Mouse (Mus musculus) lung, postnatal 10 days (tissue): ENCODE results near the gene Nudt3.
A peak's percentile ranks its signal among the peaks of the same experiment; 100 is the strongest.
"Not testable (repeated sequence)": the region's sequence is repeated elsewhere in the genome, so short reads cannot be mapped to it uniquely, and the experiment has no call there.

ENCODE experiments used
- DNase-seq: peaks from one replicate; pipeline ENCODE4 v3.0.0; 2021

The Nudt3 gene

DNA sequence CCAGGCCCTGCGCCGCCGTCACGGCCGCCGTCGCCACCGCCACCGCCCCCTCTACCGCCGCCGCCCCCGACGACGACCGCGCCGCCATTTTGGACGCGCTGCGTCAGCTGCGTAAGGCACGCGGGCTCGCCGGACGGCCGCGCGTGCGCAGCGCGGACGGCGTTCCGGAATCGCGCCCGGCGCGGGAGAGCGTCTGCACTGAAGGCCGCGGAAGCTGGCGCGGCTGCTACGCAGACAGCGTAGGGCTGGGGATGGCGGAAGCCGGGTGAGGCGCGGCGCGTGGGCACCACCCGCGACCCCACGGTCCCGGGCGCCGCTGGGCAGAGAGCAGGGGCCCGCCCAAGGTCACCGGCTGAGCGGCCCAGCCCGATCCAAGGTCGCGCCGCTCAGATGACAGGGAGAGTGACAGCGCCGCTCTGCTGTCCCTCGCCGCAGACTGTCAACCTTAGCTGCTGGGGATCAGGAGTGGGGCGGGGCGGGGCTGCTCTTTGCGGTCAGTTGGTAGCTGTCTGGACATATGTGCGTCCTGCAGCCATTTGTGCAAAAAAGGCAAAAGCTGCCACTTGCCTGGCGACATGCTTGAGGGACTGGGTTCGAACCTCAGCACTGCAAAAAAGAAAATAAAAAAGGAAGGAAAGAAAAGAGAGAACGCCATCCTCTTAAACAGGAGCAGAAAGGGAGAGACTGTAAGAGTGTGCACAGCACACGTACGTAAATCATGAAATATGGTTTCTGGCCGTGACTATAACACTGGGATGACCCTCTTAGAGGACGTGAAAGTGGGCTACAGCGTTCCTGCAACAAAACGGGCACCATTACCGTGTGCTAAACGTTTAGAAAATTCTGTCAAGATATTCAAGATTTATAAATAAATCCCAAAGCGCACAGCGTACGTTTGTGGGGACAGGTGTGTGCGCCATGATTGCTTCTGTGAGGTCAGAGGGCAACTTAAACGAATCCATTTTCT is at the start of gene Nudt3:
Gene Nudt3 (minus strand): TSS at position 136 of the 967 bp plus-strand sequence.
- DNase-seq = peak; percentile 92

DNA sequence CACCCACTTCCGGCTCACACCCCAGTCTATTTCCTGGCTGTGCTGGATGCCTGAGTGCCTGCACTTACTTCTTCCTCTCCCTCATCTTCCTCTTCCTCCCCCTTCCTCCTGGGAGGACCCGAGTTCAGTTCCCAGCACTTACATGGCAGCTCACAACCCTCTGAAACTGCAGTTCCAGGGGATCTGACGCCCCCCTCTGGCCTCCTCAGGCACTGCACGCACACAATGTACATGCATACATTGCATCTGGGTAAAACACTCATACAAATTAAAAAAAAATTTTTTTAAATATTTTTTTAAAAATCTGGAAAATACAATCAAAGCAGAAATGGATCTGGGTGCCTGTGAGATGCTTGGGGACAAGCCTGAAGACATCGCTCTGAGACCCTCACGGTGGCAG is 48.4 kb upstream of the Nudt3 start:
- no peak for DNase-seq

DNA sequence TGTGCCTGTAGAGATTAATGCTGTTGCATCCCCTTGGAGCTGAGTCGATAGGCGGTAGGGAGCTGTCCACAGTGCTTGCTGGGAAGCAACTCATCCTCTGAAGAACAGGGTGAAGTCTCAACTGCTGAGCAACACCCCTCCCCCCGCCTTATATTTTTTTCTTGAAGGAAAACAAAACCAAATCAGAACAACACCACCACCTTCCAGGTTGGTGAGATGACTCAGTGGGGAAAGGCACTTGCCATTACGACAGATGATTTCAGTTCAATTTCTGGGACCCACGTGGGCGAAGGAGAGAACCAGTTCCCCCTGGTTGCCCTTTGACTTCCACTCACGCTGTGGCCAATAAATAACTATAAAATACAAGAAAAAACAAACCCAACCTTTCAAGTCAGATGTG is 35.5 kb upstream of the Nudt3 start:
- DNase-seq = no peak

DNA sequence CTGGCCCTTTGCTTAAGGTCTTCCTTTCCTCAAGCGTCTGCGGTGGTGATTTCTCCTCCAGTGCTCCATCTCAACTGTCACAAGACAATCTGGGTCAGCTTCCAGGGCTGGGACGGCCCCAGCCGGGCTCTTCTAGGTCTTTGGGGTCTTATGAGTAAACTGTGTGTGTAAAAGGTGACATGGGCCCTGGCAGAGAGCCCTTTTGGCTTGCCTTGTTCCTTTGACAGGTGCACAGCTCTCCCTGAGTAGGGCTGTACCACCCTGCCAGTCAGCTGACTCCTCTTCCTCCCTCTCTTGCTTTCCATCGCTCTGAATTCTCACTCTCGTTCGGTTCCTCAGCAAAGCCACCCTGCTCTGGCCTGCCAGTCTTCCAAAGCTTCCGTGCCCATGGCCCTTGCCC is 33.8 kb upstream of the Nudt3 start:
- no peak for DNase-seq

DNA sequence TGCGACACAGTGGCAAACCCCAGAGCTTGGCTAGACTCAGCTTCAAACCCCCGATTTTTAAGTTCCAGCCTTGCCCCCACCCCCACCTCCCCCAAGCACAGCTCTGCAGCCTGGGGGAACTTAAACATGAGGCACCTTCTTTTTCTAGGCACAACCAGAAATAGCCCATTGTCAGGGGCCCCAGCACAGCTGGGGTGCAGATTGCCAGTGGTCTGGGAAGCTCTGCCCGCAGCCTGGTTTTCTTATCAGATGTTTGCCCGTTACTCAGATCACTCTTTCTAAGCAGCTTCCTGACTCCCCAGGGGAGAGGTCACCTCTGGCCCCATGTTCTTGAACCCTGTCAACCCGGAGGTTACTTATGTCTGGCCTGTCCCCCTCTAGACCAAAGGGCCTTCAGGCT is 33.1 kb upstream of the Nudt3 start:
- DNase-seq = no peak

DNA sequence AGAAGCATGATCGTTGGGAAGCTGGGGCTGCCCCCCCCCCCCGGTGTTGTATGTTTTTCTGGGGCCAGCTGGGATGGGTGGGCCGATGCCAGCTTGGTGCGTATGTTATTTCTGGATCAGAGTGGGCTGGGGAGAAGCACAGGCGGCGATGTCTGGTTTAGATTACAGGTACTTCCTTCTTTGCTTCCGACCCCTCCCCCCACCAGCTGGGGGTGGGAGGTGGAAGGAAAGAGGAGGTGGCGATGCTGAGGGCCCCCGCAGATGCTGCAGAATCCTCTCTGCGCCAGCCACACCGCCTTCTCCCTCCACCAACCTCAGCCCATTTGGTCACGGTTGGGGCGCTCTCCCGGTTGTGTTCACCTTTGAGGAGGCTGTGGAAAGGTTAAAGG is 32.7 kb upstream of the Nudt3 start:
- DNase-seq = no peak

DNA sequence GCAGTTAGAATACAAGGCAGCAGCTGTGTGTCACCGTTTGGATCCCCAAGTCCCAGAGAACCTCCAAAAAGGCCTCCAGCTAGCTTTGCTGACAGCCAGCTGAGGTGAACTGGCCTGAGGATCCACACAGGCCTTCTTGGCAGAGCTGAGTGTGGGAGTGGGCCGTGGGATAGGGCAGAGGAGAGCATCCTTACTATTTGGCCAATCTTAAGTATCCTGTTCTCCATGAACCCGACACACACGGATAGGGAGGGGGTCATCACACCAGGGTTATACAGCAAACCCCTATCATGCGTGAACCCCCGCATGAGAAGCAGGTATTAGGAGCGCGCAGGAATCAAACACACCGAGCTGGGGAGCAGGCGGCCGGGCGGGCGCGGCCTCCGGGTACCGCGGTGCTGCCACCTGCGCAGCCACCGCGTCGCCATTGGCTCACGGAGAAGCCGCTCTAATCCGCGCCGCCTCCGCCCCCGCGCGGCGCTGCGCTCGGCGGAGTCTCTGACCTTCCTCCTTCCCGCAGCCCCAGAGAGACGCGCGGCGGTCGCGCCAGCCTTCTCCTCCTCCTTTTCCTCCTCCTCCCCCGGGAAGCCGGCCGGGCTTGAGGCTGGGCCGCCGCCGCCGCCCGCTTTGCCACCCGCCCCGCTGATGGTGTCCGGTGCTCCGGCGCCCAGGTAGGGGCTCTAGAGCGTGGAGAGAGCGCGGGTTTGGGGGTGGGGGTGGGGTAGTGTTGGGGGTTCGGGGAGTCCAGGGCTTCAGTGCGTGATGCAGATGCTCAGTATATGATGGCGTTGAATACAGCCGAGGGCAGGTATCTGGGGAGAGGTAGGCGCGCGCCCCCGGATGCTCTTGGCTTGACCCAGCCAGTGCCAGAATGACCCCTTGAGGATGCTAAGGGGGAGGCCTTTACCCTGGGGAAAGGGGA is 32.1 kb upstream of the Nudt3 start, which contains the start of gene Pacsin1:
Gene Pacsin1 (plus strand): TSS at position 421 of the 922 bp plus-strand sequence.
- no peak for DNase-seq

DNA sequence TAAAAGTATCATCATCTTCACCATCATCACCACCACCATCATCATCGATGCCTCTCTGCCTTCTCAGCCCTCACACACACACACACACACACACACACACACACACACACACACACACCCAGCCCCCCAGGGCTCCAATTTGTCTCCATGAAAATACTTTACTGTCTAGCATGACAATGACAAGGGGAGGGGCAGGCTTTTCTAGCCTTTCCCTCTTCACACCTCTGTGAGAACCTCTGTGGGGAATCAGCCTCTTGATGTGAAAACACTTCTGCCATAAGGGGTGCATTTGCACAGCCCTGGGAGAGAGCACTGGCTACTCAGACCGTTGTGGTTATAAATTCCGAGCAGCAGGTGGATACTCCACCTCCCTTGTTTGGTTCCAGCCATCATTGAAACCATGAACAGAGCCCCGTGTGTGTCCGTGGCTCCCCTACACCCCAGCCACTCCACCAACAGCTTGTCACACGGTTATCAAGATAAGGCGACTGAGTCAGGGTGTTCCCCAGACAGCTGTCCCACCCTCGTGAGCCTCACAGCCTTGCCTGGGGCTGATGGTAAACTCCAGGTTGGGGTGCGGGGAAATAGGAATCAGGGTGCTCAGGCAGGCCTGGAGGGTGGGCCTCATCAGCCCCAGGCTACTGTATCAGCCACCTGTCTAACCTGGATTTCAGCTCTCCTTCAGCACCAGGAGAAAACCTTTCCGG is 30.1 kb upstream of the Nudt3 start:
- DNase-seq = no peak

DNA sequence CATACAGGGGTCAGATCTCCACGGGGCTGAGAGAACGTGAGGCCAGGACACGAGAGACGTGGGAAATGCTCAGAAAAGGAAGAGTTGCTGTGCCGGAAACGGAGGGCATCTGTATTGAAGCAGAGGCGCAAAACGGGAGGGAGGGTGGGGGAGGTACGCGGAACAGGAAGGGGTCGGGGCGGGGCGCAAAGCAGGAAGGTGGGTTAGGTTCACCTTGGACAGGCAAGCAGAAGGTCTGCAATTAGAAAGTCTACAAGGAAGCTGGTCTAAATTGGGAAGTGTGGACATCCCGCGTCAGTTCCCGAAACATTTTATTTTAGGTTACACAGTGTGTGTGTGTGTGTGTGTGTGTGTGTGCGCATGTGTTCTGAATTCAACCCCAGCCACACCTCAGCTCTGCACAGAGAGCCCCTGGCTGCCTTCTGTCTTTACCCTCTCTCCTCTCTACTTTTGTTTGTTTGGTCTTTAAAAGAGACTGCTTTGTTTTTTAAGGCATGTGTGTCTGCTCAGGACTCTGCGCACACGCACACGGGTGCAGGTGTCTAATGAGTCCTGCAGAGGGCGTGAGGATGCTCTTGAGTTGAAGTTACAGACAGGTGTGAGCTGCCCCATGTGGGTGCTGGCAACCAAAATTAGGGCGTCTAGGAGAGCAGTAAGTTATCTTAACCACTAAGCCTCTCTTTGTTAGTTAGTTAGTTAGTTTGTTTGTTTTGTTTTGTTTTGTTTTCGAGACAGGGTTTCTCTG is 28.9 kb upstream of the Nudt3 start:
- DNase-seq = no peak

DNA sequence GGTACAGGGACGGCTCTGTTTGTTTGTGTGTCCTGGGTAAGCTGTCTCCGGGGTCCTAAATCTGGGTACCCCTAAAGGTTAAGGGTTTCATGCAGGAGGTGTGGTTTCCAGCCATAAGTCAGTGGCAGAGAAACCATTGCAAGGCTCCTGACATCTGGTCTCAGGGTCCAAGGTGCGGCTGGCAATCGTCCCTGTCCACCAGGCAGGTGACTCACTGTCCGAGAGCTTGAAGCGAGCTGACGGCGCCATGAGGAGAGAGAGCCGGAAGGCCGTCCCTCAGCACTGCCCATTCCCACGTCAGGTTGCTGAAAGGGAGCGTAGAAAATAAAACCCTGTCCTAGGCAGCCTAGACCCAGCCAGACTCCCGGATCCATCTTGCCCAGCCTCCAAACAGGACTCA is 27.3 kb upstream of the Nudt3 start:
- DNase-seq = no peak

DNA sequence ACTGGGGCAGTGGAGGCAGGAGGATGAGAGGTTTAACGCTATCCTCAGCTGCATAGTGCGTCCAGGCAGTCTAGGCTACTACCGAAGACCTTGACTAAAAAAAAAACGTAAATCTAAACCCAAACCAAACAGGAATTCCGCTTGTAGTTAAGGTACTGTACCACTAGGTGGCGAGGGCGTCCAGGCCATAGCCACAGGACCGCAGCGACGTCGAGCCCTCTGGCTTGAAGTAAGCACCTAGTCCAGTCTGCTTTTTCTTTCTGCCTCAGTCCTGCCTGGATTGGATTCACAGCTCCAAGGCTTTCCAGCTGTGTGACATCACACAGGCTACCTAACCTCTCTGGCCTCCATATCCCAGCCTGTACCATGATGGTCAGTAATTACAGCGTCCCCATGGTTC is 26.9 kb upstream of the Nudt3 start:
- peak; percentile 65 for DNase-seq

DNA sequence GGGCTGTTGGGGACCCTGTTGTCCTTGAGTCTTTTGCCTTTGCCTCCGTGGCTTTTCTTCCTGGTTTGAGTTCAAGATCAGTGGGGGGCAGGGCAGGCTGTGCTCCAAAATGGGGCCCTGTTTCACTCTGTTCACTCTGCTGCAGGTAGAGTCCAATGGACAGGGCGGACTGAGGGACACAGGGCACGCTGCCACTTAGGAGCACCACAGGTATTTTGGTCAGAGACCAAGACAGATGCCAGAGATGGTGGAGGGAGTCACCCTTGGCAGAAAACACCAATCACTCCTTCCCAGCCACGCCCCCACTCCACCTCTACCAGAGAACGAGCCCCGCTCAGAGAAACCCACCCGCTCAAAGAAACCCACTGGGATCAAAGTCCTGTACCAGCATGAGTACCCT is 22.5 kb upstream of the Nudt3 start:
- DNase-seq = no peak

DNA sequence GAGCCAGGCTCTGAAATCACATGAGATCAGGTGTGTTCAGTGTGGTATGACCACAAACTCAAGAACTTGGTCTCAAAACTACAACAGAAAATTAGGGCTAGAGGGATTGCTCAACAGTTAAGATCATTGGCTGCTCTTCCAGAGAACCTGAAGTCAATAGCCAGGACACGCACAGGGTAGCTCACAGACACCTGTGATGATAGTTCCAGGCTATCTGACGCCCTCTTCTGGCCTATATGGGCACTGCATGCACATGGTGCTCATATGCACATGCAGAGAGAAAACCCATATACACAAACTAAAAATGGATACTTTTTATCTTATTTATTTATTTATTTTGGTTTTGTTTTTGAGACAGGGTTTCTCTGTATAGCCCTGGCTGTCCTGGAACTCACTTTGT is 21.3 kb upstream of the Nudt3 start:
- no peak for DNase-seq

DNA sequence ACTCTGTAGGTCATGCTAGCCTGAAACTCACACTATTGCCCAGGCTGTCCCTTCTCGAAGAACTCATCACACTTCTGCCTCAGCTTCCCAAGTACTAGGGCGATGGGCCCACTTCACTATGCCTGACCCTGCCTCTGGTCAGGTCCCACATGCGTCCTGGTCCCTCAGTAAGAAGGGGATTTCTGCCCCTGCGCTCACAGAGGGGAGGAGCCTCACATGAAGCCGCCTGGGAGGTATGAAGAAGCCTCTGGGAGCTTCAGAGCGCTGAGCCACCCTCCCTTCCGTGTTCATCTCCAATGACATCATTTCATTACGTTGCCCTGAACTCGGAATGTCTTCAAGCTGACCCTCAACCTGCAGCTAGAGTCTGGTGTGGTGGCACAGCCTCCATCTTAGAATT is 20.5 kb upstream of the Nudt3 start:
- no peak for DNase-seq

DNA sequence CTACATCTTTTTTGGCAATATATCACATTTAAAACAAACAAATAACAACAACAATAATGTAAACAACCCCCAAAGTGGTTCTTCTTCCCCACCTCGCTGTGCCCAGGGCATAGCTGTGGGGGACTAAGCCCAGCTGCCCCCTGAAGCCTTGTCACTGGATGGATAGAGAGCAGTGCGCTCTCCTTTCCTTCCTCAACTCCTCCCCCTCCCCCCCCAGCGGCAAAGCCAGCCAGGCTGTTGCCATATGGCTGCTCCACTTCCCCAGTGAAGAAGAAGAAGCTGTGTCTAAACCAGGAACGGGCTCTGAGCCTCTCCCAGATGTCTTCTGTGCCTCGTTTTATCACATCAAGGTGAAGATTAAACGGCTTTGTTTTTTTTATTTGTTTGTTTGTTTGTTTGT is 19.8 kb upstream of the Nudt3 start:
- DNase-seq = peak; percentile 35

DNA sequence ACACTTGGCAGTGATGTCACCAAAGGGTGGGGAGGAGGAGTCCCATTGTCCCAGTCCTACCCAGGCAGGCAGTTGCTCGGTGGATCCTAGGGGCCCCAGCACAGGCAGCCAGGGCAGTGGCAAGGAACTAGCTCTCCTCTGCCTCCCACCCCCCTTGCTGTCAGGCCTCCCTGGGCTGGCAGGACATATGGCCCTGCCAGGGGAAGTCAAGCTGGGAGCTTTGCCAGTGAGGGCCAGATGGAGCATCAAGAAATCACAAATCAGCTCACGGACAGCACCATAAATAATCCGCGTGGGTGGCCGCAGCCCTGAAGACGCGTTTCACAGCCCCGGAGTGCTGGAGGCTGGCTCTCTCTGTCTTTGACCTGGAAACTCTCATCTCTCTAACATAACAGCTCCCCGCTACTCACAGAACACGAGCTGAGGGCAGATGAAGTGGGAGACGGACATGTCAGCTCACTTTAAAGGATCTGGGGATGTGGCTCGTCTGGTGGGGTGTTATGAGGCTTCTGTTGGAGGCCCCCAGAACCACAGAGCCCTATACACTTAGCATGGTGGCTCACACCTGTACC is 19.3 kb upstream of the Nudt3 start:
- peak; percentile 54 for DNase-seq

DNA sequence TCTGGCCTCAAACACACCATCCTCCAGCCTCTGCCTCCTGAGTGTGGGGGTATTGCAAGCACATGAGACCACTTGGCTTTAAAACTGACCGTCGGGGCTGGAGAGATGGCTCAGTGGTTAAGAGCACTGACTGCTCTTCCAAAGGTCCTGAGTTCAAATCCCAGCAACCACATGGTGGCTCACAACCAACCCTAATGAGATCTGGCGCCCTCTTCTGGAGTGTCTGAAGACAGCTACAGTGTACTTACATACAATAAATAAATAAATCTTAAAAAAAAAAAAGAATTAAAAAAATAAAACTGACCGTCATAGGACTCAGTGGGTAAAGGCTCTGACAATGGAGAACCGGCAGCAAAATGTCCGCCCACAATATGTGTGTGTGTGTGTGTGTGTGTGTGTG is 16.6 kb upstream of the Nudt3 start:
- DNase-seq = not testable (repeated sequence)

DNA sequence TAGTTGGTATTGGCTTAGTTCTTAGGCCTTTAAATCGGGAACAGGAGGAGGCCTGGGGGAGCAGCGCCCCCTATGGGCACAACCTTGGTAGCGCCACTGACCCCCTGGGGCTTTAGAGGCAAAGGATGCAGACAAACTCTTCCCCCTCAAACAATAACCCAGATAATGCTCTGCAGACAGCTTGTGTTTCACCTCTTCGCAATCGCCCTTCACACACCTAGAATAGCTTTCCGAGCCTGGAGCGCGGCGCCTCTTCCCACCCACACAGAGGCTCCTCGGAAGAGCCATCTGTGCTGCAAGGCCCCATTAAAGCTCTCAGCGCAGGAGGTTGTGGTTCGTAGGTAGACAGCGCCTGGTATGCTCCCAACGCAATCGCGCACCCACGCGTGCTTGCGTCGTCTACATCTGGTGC is 15.6 kb upstream of the Nudt3 start:
- DNase-seq = no peak

DNA sequence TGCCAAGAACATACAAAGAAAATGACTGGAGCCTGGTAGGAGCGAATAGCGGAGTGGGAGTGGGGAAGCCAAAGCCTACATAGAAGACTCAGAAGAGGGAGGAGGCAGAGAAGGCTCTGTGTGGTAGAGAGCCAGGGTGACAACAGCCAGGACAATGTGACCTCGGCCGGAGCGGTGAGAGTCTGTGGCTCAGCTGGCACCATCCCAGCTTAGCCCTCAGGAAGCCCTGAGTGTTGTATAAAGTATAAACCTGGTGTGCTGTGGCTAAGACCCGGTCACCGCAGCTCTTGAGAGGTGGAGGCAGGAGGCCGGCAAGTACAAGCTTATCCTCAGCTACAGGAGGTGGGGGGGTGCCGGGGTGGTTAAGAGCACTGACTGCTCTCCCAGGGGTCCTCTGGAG is 14.0 kb upstream of the Nudt3 start:
- DNase-seq = no peak

DNA sequence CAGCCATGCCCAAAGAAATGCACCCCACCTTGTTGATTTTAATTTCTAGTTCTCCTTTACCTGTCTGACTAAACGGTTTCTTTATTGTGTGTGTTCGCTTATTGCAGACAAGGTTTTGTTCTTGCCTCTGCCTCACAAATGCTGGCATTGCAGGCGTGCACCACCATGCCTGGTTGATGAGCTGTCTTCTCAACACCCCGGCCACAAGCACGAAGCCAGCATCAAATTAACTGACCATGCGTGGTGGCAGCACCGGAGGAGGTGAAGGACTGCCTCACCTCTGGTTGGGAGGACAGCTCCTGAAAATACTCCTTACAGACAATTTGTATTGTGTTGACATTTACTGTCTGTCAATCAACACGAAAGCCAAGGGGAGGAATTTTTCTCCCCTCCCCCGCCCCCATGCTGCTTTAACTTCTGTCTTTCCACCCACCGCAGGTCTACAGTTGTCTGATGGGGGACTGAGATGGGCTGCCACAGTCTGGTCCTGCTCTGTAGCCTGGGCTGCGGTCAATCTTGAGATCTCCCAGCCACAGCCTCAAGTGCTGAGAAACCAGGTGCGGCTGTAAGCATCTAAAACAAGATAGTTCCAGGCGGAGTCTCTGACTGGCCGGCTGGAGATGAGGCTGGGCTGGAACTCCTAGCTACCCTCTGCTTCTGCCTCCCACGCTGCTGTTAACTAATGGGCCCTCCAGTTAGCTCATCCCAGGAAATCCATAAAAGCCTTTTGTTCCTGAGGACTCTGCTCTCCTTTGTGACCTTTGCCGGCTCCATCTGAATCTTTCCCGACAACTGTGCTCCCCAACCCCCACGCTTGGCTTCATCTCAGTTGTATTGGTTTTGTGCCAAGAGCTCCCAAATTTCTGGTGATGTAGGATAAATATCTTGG is 13.1 kb upstream of the Nudt3 start, which contains the start of gene Rps10:
Gene Rps10 (minus strand): TSS at position 538 of the 889 bp plus-strand sequence.
- DNase-seq = no peak

DNA sequence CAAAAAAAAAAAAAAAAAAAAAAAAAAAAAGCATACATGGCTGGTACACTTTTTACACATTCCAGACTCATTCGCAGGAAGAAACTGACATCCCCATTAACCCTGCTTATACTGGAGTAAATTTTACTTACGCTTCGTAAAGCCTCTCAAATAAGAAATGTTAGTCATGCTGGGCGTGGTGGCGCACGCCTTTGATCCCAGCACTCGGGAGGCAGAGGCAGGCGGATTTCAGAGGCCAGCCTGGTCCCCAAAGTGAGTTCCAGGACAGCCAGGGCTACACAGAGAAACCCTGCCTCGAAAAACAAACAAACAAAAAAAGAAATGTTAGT is 12.2 kb upstream of the Nudt3 start:
- not testable (repeated sequence) for DNase-seq
